In genomic region chr11:34939002-34939401, GRCm38 (mm10) we compare ENCODE assay signal across 10 mouse cellular contexts.
A peak's percentile ranks its signal among the peaks of the same experiment; 100 is the strongest.
DNase-seq lines count a peak whose midpoint lies in the region.
"Had no signal": no experiment of that assay in that cellular context is flagged by ENCODE, and none has a peak within 500 bp of the region (broad histone marks: within the 10 kb centered on the region; RNA-seq: fewer than 3 reads in every experiment).

No protein-coding gene starts in this region.

- intact Hi-C loops in left cerebral cortex, postnatal 10 days (cut with DNase I) = no loop called here
- intact Hi-C loops in gastrocnemius, postnatal 36 days (cut with DNase I) = no loop called here
- intact Hi-C loops in heart, postnatal 14 days (cut with DNase I) = no loop called here

- peak; percentile 51 for DNase-seq in right cerebral cortex, adult 18-20 months
- no peak for DNase-seq in right cerebral cortex, postnatal 4 days
- peak; percentile 18 for DNase-seq in layer of hippocampus, adult 9-10 months (ENCODE audit: low spot score)
- peak; percentile 34 to 37 for DNase-seq in left cerebral cortex, postnatal 10 days (ENCODE audit: extremely low spot score in 1 of 2, low spot score in 2 of 2)
- DNase-seq in telencephalon, adult 2 months (ENCODE audit: low read depth, low spot score) = peak; percentile 74
- DNase-seq in gastrocnemius, postnatal 36 days = no peak
- no peak for DNase-seq in lung, postnatal 14 days
- DNase-seq in heart, postnatal 14 days = no peak
- DNase-seq: cerebellum, adult 11-12 months; heart, adult 11 months had no signal

Comparison
In these comparisons a context has a peak if more than half of its experiments do, and no peak if none do; other contexts are left out.
1. DNase-seq: peak in right cerebral cortex, adult 18-20 months (single experiment), layer of hippocampus, adult 9-10 months (single experiment), left cerebral cortex, postnatal 10 days (2 of 2) and telencephalon, adult 2 months (single experiment); none in right cerebral cortex, postnatal 4 days (single experiment), gastrocnemius, postnatal 36 days (0 of 2), lung, postnatal 14 days (single experiment) and heart, postnatal 14 days (0 of 2).